Mouse (Mus musculus): Measurements from ENCODE around the gene Melk. TPM values are rescaled to one million over a fixed set of nuclear protein-coding genes. Genes with fewer than 3 reads are reported as not detected.

The Melk gene
- polyA plus RNA-seq, 1 experiment, result 2.0 TPM

GRCm38 (mm10) chr4:44260244-44260643 lies 40.4 kb upstream of the Melk start:
- no peak overlapping the region for H3K4me3 ChIP-seq (ENCODE audit: control insufficient read depth, low read depth, low read length)
- H3K27me3 ChIP-seq (ENCODE audit: control insufficient read depth, insufficient read depth, low read length), result no peaks in the 10 kb centered on the region
- H3K4me1 ChIP-seq (ENCODE audit: control insufficient read depth, insufficient read depth, low read length), result no peaks in the 10 kb centered on the region
- TF ChIP-seq CTCF (IDR thresholded peaks at IDR 0.05; ENCODE audit: control insufficient read depth, insufficient read depth, insufficient replicate concordance, low read depth, low read length) (no peak), POLR2A (IDR thresholded peaks at IDR 0.05; ENCODE audit: control insufficient read depth, low read depth, low read length) (no peak)
- no peak overlapping the region for H3K27ac ChIP-seq (ENCODE audit: control insufficient read depth, insufficient read depth, low read depth, low read length)
- no peaks in the 10 kb centered on the region for H3K36me3 ChIP-seq (ENCODE audit: control insufficient read depth, insufficient read depth, low read length)

GRCm38 (mm10) chr4:44265500-44265899 lies 35.2 kb upstream of the Melk start:
- peaks cover 5% of the 10 kb centered on the region for H3K4me1 ChIP-seq (ENCODE audit: control insufficient read depth, insufficient read depth, low read length)
- no peak for TF ChIP-seq CTCF (IDR thresholded peaks at IDR 0.05; ENCODE audit: control insufficient read depth, insufficient read depth, insufficient replicate concordance, low read depth, low read length)
- TF ChIP-seq POLR2A (IDR thresholded peaks at IDR 0.05; ENCODE audit: control insufficient read depth, low read depth, low read length), result no peak
- no peak overlapping the region for H3K27ac ChIP-seq (ENCODE audit: control insufficient read depth, insufficient read depth, low read depth, low read length)
- H3K4me3 ChIP-seq (ENCODE audit: control insufficient read depth, low read depth, low read length), result no peak overlapping the region
- H3K27me3 ChIP-seq (ENCODE audit: control insufficient read depth, insufficient read depth, low read length), result no peaks in the 10 kb centered on the region
- H3K36me3 ChIP-seq (ENCODE audit: control insufficient read depth, insufficient read depth, low read length), result no peaks in the 10 kb centered on the region

GRCm38 (mm10) chr4:44267437-44267836 lies 33.2 kb upstream of the Melk start:
- no peak overlapping the region for H3K27ac ChIP-seq (ENCODE audit: control insufficient read depth, insufficient read depth, low read depth, low read length)
- no peak for TF ChIP-seq CTCF (IDR thresholded peaks at IDR 0.05; ENCODE audit: control insufficient read depth, insufficient read depth, insufficient replicate concordance, low read depth, low read length)
- no peak for TF ChIP-seq POLR2A (IDR thresholded peaks at IDR 0.05; ENCODE audit: control insufficient read depth, low read depth, low read length)
- no peak overlapping the region for H3K4me3 ChIP-seq (ENCODE audit: control insufficient read depth, low read depth, low read length)
- H3K4me1 ChIP-seq (ENCODE audit: control insufficient read depth, insufficient read depth, low read length), result peaks cover 5% of the 10 kb centered on the region
- no peaks in the 10 kb centered on the region for H3K27me3 ChIP-seq (ENCODE audit: control insufficient read depth, insufficient read depth, low read length)
- H3K36me3 ChIP-seq (ENCODE audit: control insufficient read depth, insufficient read depth, low read length), result no peaks in the 10 kb centered on the region

- H3K4me3 ChIP-seq (ENCODE audit: control insufficient read depth, low read depth, low read length), result peak overlapping the region; percentile 72
- no peaks in the 10 kb centered on the region for H3K36me3 ChIP-seq (ENCODE audit: control insufficient read depth, insufficient read depth, low read length)
- no peaks in the 10 kb centered on the region for H3K27me3 ChIP-seq (ENCODE audit: control insufficient read depth, insufficient read depth, low read length)
- TF ChIP-seq CTCF (IDR thresholded peaks at IDR 0.05; ENCODE audit: control insufficient read depth, insufficient read depth, insufficient replicate concordance, low read depth, low read length), result no peak
- TF ChIP-seq POLR2A (IDR thresholded peaks at IDR 0.05; ENCODE audit: control insufficient read depth, low read depth, low read length), result no peak
- H3K4me1 ChIP-seq (ENCODE audit: control insufficient read depth, insufficient read depth, low read length), result peaks cover 5% of the 10 kb centered on the region
- H3K27ac ChIP-seq (ENCODE audit: control insufficient read depth, insufficient read depth, low read depth, low read length), result no peak overlapping the region
Measured at GRCm38 (mm10) chr4:44269376-44269817, 31.3 kb upstream of the Melk start.

DNA sequence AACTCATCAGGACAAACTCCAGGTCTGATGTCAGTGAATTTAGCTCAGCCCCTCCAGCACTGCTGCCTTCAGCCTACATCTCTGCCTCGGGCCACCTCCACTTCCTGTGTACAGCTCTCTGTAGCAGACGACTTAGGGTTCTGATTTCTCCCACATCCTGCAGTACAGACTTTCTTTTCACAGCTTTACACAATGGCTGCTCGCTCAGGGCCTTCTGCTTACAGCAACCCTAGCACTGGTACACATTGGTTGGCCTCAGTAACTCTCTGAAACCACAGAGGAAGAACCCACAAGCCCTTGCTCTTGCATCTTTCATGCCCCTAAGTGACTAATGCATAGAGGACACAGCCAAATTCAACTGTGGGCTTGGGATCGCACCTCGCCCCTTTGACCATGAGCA lies 29.5 kb upstream of the Melk start:
- Histone ChIP-seq H3K4me3 (ENCODE audit: control insufficient read depth, low read depth, low read length) (no peak overlapping the region), H3K27ac (ENCODE audit: control insufficient read depth, insufficient read depth, low read depth, low read length) (no peak overlapping the region), H3K27me3 (ENCODE audit: control insufficient read depth, insufficient read depth, low read length) (no peaks in the 10 kb centered on the region), H3K4me1 (ENCODE audit: control insufficient read depth, insufficient read depth, low read length) (peaks cover 5% of the 10 kb centered on the region), H3K36me3 (ENCODE audit: control insufficient read depth, insufficient read depth, low read length) (no peaks in the 10 kb centered on the region)
- TF ChIP-seq CTCF (IDR thresholded peaks at IDR 0.05; ENCODE audit: control insufficient read depth, insufficient read depth, insufficient replicate concordance, low read depth, low read length), result no peak

DNA sequence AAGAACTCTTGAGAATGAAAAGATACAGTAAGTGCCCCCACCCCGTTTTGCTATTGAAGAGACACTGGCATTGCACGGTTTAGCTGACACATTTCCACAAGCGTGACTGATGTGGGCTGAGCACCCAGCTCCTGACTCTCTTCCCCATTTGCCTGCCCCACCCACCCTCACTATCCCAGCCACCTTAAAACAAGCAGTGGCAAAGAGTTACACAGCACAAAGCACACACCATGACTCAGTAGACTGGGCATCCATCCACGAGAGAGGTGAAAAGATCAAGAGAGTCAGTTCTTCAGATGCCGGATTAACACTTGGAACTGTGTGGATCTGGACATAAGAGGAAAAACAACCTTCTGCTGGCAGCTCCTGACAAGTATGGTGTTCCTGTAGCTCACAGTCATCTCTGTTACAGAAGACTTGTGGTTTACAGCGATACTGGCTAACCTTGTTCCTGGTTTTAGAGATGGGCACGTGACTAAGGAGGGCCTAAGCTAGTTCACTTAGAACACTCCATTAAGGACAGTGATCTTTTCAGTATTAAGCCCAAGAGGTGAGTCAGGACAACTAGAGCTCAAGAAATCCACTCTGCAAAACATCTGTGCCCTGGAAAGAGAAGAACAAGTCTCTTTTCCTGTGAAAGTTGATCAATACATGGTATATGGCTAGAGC lies 18.9 kb upstream of the Melk start:
- no peaks in the 10 kb centered on the region for H3K4me1 ChIP-seq (ENCODE audit: control insufficient read depth, insufficient read depth, low read length)
- H3K4me3 ChIP-seq (ENCODE audit: control insufficient read depth, low read depth, low read length), result no peak overlapping the region
- TF ChIP-seq CTCF (IDR thresholded peaks at IDR 0.05; ENCODE audit: control insufficient read depth, insufficient read depth, insufficient replicate concordance, low read depth, low read length) (no peak), POLR2A (IDR thresholded peaks at IDR 0.05; ENCODE audit: control insufficient read depth, low read depth, low read length) (no peak)
- H3K27me3 ChIP-seq (ENCODE audit: control insufficient read depth, insufficient read depth, low read length), result no peaks in the 10 kb centered on the region
- no peaks in the 10 kb centered on the region for H3K36me3 ChIP-seq (ENCODE audit: control insufficient read depth, insufficient read depth, low read length)
- H3K27ac ChIP-seq (ENCODE audit: control insufficient read depth, insufficient read depth, low read depth, low read length), result no peak overlapping the region

DNA sequence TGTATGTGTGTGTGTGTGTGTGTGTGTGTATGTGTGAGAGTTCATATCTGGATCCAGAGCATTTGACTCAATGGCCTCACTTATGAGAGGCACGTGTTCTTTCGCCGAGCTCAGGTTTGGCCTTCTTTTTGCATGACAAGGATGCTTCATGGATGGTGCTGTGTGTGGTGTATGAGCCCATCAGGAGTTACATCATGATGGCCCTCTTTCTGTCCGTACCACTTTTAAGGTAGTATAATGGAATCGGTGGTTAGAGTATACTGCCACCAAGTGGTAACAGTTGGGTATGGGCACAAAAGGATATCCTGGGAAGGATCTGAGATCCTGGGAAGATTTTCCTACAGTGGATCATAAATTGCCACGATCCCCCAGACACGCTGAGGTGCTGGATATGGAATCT lies 8.1 kb upstream of the Melk start:
- Histone ChIP-seq H3K4me3 (ENCODE audit: control insufficient read depth, low read depth, low read length) (no peak overlapping the region), H3K27me3 (ENCODE audit: control insufficient read depth, insufficient read depth, low read length) (no peaks in the 10 kb centered on the region), H3K27ac (ENCODE audit: control insufficient read depth, insufficient read depth, low read depth, low read length) (no peak overlapping the region), H3K4me1 (ENCODE audit: control insufficient read depth, insufficient read depth, low read length) (no peaks in the 10 kb centered on the region), H3K36me3 (ENCODE audit: control insufficient read depth, insufficient read depth, low read length) (no peaks in the 10 kb centered on the region)
- TF ChIP-seq CTCF (IDR thresholded peaks at IDR 0.05; ENCODE audit: control insufficient read depth, insufficient read depth, insufficient replicate concordance, low read depth, low read length) (no peak), POLR2A (IDR thresholded peaks at IDR 0.05; ENCODE audit: control insufficient read depth, low read depth, low read length) (no peak)

Data from testis, adult 2 months (tissue).